Mouse (Mus musculus) forebrain, embryonic 15.5 days (tissue): ENCODE measurements around the gene Rps3. TPM values are rescaled to one million over a fixed set of nuclear protein-coding genes. Genes with fewer than 3 reads are reported as not detected.
"Not testable (repeated sequence)": the region's sequence is repeated elsewhere in the genome, so short reads cannot be mapped to it uniquely, and the experiment has no call there.

Source experiments
- ATAC-seq: fragments of 200-750 bp; cut with Nextera tagmentation; replicated peaks from 2 replicates; pipeline ENCODE4 v1.8.0; 2017; ENCODE audit warnings: mild to moderate bottlenecking, moderate TSS enrichment, moderate library complexity
- H3K27ac ChIP-seq: fragments of 300-500 bp; sonication (generic); replicated peaks from 2 replicates; pipeline ENCODE4 v1.5.1; 2015; ENCODE audit warnings: mild to moderate bottlenecking, inconsistent platforms
- H3K27me3 ChIP-seq: fragments of 300-500 bp; sonication (generic); 2 replicates; pipeline ENCODE4 v1.6.1; 2015; ENCODE audit warnings: inconsistent platforms
- H3K36me3 ChIP-seq: fragments of 300-500 bp; sonication (generic); 2 replicates; pipeline ENCODE4 v1.6.1; 2015; ENCODE audit warnings: mild to moderate bottlenecking, inconsistent platforms
- H3K4me1 ChIP-seq: fragments of 300-500 bp; sonication (generic); 2 replicates; pipeline ENCODE4 v1.6.1; 2015; ENCODE audit warnings: inconsistent platforms
- H3K4me2 ChIP-seq: fragments of 300-500 bp; sonication (generic); replicated peaks from 2 replicates; pipeline ENCODE4 v1.6.1; 2015; ENCODE audit warnings: mild to moderate bottlenecking, inconsistent platforms
- H3K4me3 ChIP-seq: fragments of 300-500 bp; sonication (generic); 2 replicates; pipeline ENCODE4 v1.5.1; 2015; ENCODE audit warnings: mild to moderate bottlenecking, inconsistent platforms
- H3K9ac ChIP-seq: fragments of 300-500 bp; sonication (generic); replicated peaks from 2 replicates; pipeline ENCODE4 v1.6.1; 2015; ENCODE audit warnings: mild to moderate bottlenecking, inconsistent platforms
- H3K9me3 ChIP-seq: fragments of 300-500 bp; sonication (generic); 2 replicates; pipeline ENCODE4 v1.6.1; 2016; ENCODE audit warnings: inconsistent platforms
- WGBS: fragments of 180-500 bp; shearing (Covaris S2); methylation state at CpG from one replicate; pipeline ENCODE4 v1.1.7; 2015; ENCODE audit warnings: mixed read lengths; 5-methylcytosine and 5-hydroxymethylcytosine counted together
- polyA plus RNA-seq: library from polyadenylated mRNA; unstranded; fragments of >200 nt; fragmentation: Nextera tagmentation; extraction: Ambion mirVana; gene quantifications from 2 replicates; pipeline ENCODE4 v1.2.1, GENCODE M21; 2015

Gene Rps3
- 553 and 561 TPM in 2 replicates for polyA plus RNA-seq

DNA sequence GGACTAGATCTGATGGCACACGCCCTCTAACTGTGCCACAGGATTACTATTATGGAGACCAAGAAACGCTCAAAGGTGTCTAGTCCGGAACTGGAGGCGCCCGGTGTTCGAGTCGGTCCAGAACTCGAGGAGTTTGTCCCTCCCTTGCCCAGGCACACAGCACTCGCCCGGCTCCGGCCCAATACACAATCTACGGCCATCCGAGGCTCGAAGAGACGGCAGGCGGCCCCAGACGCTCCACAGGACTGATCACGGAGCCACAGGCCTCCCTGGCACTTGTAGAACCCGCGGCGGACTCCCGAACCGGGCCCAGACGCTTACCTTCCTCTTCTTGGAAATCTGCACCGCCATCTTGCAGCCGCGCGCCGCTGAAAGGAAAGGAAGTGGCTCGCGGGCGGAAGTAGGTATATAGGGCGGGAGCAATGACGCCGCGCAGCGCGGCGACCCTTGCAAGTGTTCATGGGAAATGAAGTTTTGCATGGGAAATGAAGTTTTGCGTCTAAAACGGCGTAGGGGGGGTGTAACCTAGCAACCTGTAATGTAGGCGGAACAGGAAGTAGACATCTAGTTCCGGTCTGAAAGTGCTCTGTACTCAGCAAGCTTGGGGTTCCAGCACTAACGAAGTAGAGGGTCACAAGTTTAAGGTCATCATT is at the start of gene Rps3:
Gene Rps3 (minus strand): TSS at position 468 of the 653 bp plus-strand sequence.
- Histone ChIP-seq H3K9ac (peak within 1 kb of the TSS; percentile 62), H3K9me3 (no peaks in the 10 kb centered on the region), H3K36me3 (peaks cover 40% of the 10 kb centered on the region), H3K27me3 (peaks cover 4% of the 10 kb centered on the region; the same call in 1 of the 2 replicates), H3K4me1 (peaks cover 41% of the 10 kb centered on the region), H3K4me2 (peak within 1 kb of the TSS; percentile 82), H3K4me3 (peak within 1 kb of the TSS; percentile 58), H3K27ac (peak within 1 kb of the TSS; percentile 81)
- under 1% methylated on average over 45 of the region's 45 CpGs for WGBS
- peak; percentile 96 for ATAC-seq

DNA sequence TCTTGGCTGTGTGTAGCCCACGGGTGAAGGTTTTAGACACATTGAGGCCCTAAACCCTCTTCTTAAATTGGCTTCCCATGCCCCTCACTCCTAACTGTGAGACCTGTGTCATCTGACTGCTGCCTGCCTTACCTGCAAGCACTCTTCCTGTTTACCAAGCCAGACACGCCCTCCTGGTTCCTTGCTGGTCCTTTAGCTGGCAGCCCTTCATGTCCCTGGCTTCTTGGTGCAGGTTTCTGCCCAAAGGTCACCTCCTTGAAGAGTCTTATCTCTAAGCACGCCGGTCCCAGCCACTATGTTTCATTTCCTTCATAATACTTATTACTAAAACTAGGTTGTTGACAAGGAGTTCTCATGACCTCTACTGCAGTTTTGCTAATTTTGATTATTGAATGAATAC is 49.0 kb upstream of the Rps3 start:
- H3K4me2 ChIP-seq: no peak overlapping the region
- no peak for ATAC-seq
- no peaks in the 10 kb centered on the region for H3K27me3 ChIP-seq
- no peaks in the 10 kb centered on the region for H3K36me3 ChIP-seq
- no peak overlapping the region for H3K9ac ChIP-seq
- H3K27ac ChIP-seq: no peak overlapping the region
- peaks cover 25% of the 10 kb centered on the region for H3K4me1 ChIP-seq
- no peaks in the 10 kb centered on the region for H3K9me3 ChIP-seq
- WGBS: 88% methylated on average over 4 of the region's 4 CpGs
- H3K4me3 ChIP-seq: no peak overlapping the region

GRCm38 (mm10) chr7:99531408-99531970 is 48.0 kb upstream of the Rps3 start:
- no peak overlapping the region for H3K27ac ChIP-seq
- H3K9me3 ChIP-seq: no peaks in the 10 kb centered on the region
- ATAC-seq: no peak
- H3K27me3 ChIP-seq: no peaks in the 10 kb centered on the region
- no peak overlapping the region for H3K4me2 ChIP-seq
- 91% methylated on average over 3 of the region's 3 CpGs for WGBS
- H3K36me3 ChIP-seq: no peaks in the 10 kb centered on the region
- H3K4me3 ChIP-seq: no peak overlapping the region
- H3K9ac ChIP-seq: no peak overlapping the region
- peaks cover 15% of the 10 kb centered on the region for H3K4me1 ChIP-seq

DNA sequence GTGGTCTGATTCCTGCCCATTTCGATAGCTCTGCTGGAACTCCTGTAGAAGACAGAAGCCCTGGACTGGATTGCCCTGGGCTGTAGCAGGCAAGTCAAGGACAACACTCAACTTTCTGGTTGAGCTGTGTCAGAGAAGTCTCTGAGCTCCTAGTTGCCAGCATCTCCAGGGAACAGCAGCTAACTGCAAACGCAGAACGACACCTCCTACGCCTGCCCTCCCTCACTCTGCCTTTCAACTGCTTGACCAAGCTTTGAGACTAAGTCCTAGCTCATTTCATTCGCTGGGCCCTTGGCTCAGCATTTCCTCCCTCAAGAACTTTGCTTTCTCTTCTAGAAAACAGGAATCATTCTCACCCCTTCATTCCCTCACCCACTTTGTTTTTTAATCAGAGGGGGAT is 45.9 kb upstream of the Rps3 start:
- whole genome bisulfite sequencing: 70% methylated on average over 5 of the region's 5 CpGs
- H3K4me1 ChIP-seq: peaks cover 2% of the 10 kb centered on the region
- no peak overlapping the region for H3K9ac ChIP-seq
- H3K27ac ChIP-seq: no peak overlapping the region
- no peak for ATAC-seq
- no peaks in the 10 kb centered on the region for H3K9me3 ChIP-seq
- no peak overlapping the region for H3K4me2 ChIP-seq
- no peak overlapping the region for H3K4me3 ChIP-seq
- H3K36me3 ChIP-seq: no peaks in the 10 kb centered on the region
- H3K27me3 ChIP-seq: no peaks in the 10 kb centered on the region

DNA sequence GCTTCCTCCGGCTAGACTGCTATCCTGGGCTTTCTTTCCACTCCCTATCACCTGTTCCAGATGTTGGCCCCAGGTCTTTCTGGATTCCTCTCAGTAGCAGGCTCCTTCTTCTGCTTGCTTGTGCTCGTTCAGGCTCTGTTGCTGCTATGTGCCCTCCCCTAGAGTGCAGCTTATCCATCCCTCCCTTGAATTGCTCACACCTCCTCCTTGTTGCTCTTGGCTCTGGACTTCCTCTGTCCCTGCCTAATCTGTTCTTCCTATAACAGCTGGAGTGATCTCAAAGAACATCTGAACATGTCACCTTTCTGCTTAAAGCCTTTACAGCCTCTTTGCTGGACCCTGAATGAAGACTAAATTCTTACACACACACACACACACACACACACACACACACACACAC is 45.0 kb upstream of the Rps3 start:
- Histone ChIP-seq H3K9me3 (no peaks in the 10 kb centered on the region), H3K27me3 (no peaks in the 10 kb centered on the region), H3K36me3 (no peaks in the 10 kb centered on the region), H3K4me1 (no peaks in the 10 kb centered on the region), H3K4me2 (no peak overlapping the region), H3K9ac (no peak overlapping the region), H3K27ac (no peak overlapping the region), H3K4me3 (no peak overlapping the region)
- 66% methylated on average over 2 of the region's 2 CpGs for WGBS
- no peak for ATAC-seq

- WGBS: 91% methylated on average over 1 of the region's 1 CpGs
- Histone ChIP-seq H3K27me3 (no peaks in the 10 kb centered on the region), H3K4me1 (no peaks in the 10 kb centered on the region), H3K4me2 (no peak overlapping the region), H3K9ac (no peak overlapping the region), H3K36me3 (no peaks in the 10 kb centered on the region), H3K4me3 (no peak overlapping the region), H3K27ac (no peak overlapping the region), H3K9me3 (no peaks in the 10 kb centered on the region)
- no peak for ATAC-seq
These were observed 40.3 kb upstream of the Rps3 start for GRCm38 (mm10) chr7:99523837-99524236.

- H3K4me3 ChIP-seq: no peak overlapping the region
- no peaks in the 10 kb centered on the region for H3K27me3 ChIP-seq
- no peaks in the 10 kb centered on the region for H3K4me1 ChIP-seq
- no peak overlapping the region for H3K9ac ChIP-seq
- ATAC-seq: no peak
- H3K9me3 ChIP-seq: no peaks in the 10 kb centered on the region
- no peak overlapping the region for H3K4me2 ChIP-seq
- 84% methylated on average over 8 of the region's 8 CpGs for WGBS
- no peak overlapping the region for H3K27ac ChIP-seq
- no peaks in the 10 kb centered on the region for H3K36me3 ChIP-seq
These were observed 39.6 kb upstream of the Rps3 start for GRCm38 (mm10) chr7:99523121-99523520.

DNA sequence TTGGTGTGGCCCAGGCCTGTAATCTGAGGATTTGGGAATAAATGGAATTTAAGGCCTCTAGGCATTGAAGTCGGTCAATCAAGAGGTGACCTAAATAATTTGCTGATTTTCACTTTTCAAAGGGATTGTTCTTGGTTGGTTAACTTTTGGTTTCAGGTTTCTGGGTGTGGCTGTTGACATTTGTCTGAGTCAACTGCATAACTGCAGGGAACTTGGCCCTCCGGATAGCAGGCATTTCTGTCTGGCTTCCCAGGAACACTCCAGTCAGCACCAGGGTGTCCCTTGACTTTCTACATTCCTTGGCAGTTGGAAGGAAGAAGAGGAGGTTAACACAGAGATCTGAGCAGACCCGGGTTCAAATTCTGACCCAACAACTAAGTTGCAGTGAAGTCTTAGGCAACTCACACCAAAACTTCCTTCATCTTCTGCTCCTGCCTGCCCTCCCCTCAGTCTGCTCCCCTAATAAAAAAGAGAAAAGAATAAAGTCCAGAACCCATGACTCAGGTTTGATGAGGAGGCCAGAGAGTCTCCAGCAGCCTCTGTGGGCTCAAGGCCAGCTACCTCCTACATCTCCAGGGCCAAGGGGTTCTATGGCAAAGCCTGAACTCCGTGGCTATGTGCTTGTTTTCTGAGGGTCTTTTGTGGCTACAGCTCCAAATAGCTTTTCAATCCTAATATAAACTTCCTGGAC is 35.6 kb upstream of the Rps3 start:
- Histone ChIP-seq H3K9me3 (no peaks in the 10 kb centered on the region), H3K4me3 (no peak overlapping the region), H3K9ac (no peak overlapping the region), H3K4me2 (no peak overlapping the region), H3K36me3 (no peaks in the 10 kb centered on the region), H3K27me3 (no peaks in the 10 kb centered on the region), H3K4me1 (no peaks in the 10 kb centered on the region), H3K27ac (no peak overlapping the region)
- ATAC-seq: no peak
- WGBS: 71% methylated on average over 4 of the region's 4 CpGs

DNA sequence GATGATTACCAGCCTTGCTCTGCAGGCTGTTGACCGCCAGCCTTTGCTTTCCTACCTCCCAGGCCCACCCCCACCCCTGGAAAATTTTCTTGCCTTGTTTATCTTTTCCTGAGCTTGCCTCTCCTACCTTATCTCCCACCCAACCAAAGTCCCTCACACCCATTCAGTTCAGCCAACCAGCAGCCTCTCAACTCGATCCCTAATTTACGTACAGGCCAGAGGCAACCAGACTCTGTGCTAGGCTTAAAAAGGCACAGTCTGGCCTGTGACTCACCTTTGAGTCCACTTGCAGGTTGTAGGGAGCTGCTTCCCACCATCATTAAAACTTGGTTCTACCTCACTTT is 33.2 kb upstream of the Rps3 start:
- WGBS: 83% methylated on average over 3 of the region's 3 CpGs
- ATAC-seq: no peak
- Histone ChIP-seq H3K27ac (no peak overlapping the region), H3K9ac (no peak overlapping the region), H3K36me3 (no peaks in the 10 kb centered on the region), H3K9me3 (no peaks in the 10 kb centered on the region), H3K4me3 (no peak overlapping the region), H3K4me1 (no peaks in the 10 kb centered on the region), H3K27me3 (no peaks in the 10 kb centered on the region), H3K4me2 (no peak overlapping the region)

GRCm38 (mm10) chr7:99516092-99516813 is 32.7 kb upstream of the Rps3 start:
- H3K36me3 ChIP-seq: no peaks in the 10 kb centered on the region
- no peak overlapping the region for H3K4me2 ChIP-seq
- no peaks in the 10 kb centered on the region for H3K27me3 ChIP-seq
- no peaks in the 10 kb centered on the region for H3K4me1 ChIP-seq
- no peak overlapping the region for H3K27ac ChIP-seq
- no peak overlapping the region for H3K9ac ChIP-seq
- no peak overlapping the region for H3K4me3 ChIP-seq
- no peaks in the 10 kb centered on the region for H3K9me3 ChIP-seq
- 88% methylated on average over 9 of the region's 9 CpGs for WGBS
- ATAC-seq: no peak

DNA sequence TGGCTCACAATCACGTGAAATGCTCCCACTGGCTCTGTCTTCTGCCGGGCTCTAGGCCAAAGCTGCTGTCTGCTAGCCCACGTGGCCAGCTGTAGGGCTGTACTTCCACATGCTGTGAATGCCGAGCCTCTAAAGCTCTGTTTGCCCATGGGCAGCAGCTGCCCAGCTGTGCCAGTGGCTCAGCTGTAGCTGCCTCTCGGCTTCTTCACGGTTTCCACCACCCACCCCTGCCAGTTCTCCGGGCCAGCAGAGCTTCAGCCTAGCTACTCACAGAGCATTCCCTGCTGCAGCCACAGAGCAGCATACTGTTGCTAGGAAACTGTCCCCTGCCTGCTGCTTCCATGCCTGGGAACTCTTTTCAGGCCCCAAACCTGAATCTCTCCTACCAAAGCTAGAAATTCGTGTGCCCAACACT is 26.6 kb upstream of the Rps3 start:
- peak; percentile 72 for ATAC-seq
- H3K27me3 ChIP-seq: no peaks in the 10 kb centered on the region
- peak overlapping the region; percentile 24; the same call in 1 of the 2 replicates for H3K9ac ChIP-seq
- H3K4me1 ChIP-seq: peaks cover 9% of the 10 kb centered on the region; the same call in 1 of the 2 replicates
- H3K36me3 ChIP-seq: no peaks in the 10 kb centered on the region
- WGBS: 6% methylated on average over 8 of the region's 8 CpGs
- no peak overlapping the region for H3K4me3 ChIP-seq
- peak overlapping the region; percentile 19; the same call in 1 of the 2 replicates for H3K4me2 ChIP-seq
- H3K27ac ChIP-seq: peak overlapping the region; percentile 66
- H3K9me3 ChIP-seq: no peaks in the 10 kb centered on the region

- H3K36me3 ChIP-seq, H3K4me3 ChIP-seq, H3K27me3 ChIP-seq, H3K4me1 ChIP-seq, ATAC-seq, H3K9ac ChIP-seq, H3K9me3 ChIP-seq, H3K27ac ChIP-seq, H3K4me2 ChIP-seq: not testable (repeated sequence)
- WGBS: 22% methylated on average over 2 of the region's 2 CpGs
These were observed 24.6 kb upstream of the Rps3 start for GRCm38 (mm10) chr7:99508187-99508586.
